Mouse (Mus musculus) forebrain, embryonic 10.5 days (tissue): ENCODE measurements at regions not wholly inside any gene's neighbourhood (a gene's known extent, or its start where the extent isn't known, plus 50 kb on each side); places are given as distances from the start of the nearest gene placed in this dataset.

Source experiments
- DNase-seq: peaks from one replicate; pipeline ENCODE4 v3.0.0-alpha.2; 2017; ENCODE audit warnings: low spot score; ENCODE audit errors: extremely low spot score
- H3K27ac ChIP-seq: fragments of 300-500 bp; sonication (generic); 2 replicates; pipeline ENCODE4 v1.5.1; 2016; ENCODE audit warnings: mild to moderate bottlenecking
- H3K27me3 ChIP-seq: fragments of 300-500 bp; sonication (generic); 2 replicates; pipeline ENCODE4 v1.6.1; 2016; ENCODE audit warnings: mild to moderate bottlenecking; ENCODE audit not compliant: poor library complexity, severe bottlenecking
- H3K36me3 ChIP-seq: fragments of 300-500 bp; sonication (generic); replicated peaks from 2 replicates; pipeline ENCODE4 v1.6.1; 2016; ENCODE audit warnings: mild to moderate bottlenecking, moderate library complexity
- H3K4me1 ChIP-seq: fragments of 300-500 bp; sonication (generic); 2 replicates; pipeline ENCODE4 v1.6.1; 2016
- H3K4me3 ChIP-seq: fragments of 300-500 bp; sonication (generic); 2 replicates; pipeline ENCODE4 v1.5.1; 2016; ENCODE audit warnings: mild to moderate bottlenecking, moderate library complexity
- H3K9me3 ChIP-seq: fragments of 300-500 bp; sonication (generic); 2 replicates; pipeline ENCODE4 v1.6.1; 2016; ENCODE audit warnings: mild to moderate bottlenecking, moderate library complexity
- WGBS: fragments of 180-500 bp; shearing (Covaris S2); methylation state at CpG from one replicate; pipeline ENCODE4 v1.1.7; 2016; 5-methylcytosine and 5-hydroxymethylcytosine counted together

- Histone ChIP-seq H3K4me1 (no peaks in the 10 kb centered on the region), H3K27me3 (no peaks in the 10 kb centered on the region)
These were observed 392.4 kb upstream of the Dach1 start for GRCm38 (mm10) chr14:98562002-98562401.

GRCm38 (mm10) chr14:98539792-98540191, 370.2 kb upstream of the Dach1 start:
- Histone ChIP-seq H3K36me3 (no peaks in the 10 kb centered on the region), H3K4me3 (no peak overlapping the region), H3K27me3 (no peaks in the 10 kb centered on the region), H3K9me3 (no peaks in the 10 kb centered on the region), H3K4me1 (peaks cover 18% of the 10 kb centered on the region), H3K27ac (no peak overlapping the region)
- 98% methylated on average over 1 of the region's 1 CpGs for WGBS
- no peak for DNase-seq

More at GRCm38 (mm10) chr14:98562002-98562401, 392.4 kb upstream of the Dach1 start:
- no peak for DNase-seq
- no peaks in the 10 kb centered on the region for H3K36me3 ChIP-seq
- no peaks in the 10 kb centered on the region for H3K9me3 ChIP-seq
- H3K4me3 ChIP-seq, result no peak overlapping the region
- no peak overlapping the region for H3K27ac ChIP-seq

- Histone ChIP-seq H3K27me3 (no peaks in the 10 kb centered on the region), H3K9me3 (no peaks in the 10 kb centered on the region), H3K27ac (no peak overlapping the region), H3K4me3 (no peak overlapping the region), H3K36me3 (no peaks in the 10 kb centered on the region), H3K4me1 (peaks cover 18% of the 10 kb centered on the region)
- WGBS, result 54% methylated on average over 4 of the region's 4 CpGs
- no peak for DNase-seq
These were observed 368.7 kb upstream of the Dach1 start for GRCm38 (mm10) chr14:98538267-98538666.

- H3K27me3 ChIP-seq, result no peaks in the 10 kb centered on the region
- no peak overlapping the region for H3K27ac ChIP-seq
- H3K4me3 ChIP-seq, result no peak overlapping the region
- peaks cover 16% of the 10 kb centered on the region for H3K4me1 ChIP-seq
- DNase-seq, result no peak
- 89% methylated on average over 10 of the region's 10 CpGs for WGBS
- H3K36me3 ChIP-seq, result no peaks in the 10 kb centered on the region
- H3K9me3 ChIP-seq, result no peaks in the 10 kb centered on the region
These were observed 364.0 kb upstream of the Dach1 start for GRCm38 (mm10) chr14:98533600-98533999.

GRCm38 (mm10) chr14:98520966-98521365, 351.4 kb upstream of the Dach1 start:
- H3K36me3 ChIP-seq, result no peaks in the 10 kb centered on the region

GRCm38 (mm10) chr14:98505321-98505720, 335.8 kb upstream of the Dach1 start:
- no peaks in the 10 kb centered on the region for H3K9me3 ChIP-seq
- no peak overlapping the region for H3K4me3 ChIP-seq
- no peaks in the 10 kb centered on the region for H3K4me1 ChIP-seq
- no peaks in the 10 kb centered on the region for H3K36me3 ChIP-seq
- no peaks in the 10 kb centered on the region for H3K27me3 ChIP-seq
- no peak overlapping the region for H3K27ac ChIP-seq
- DNase-seq, result no peak
- 90% methylated on average over 6 of the region's 6 CpGs for WGBS

More at GRCm38 (mm10) chr14:98520966-98521365, 351.4 kb upstream of the Dach1 start:
- H3K4me1 ChIP-seq, result peaks cover 5% of the 10 kb centered on the region; the same call in 1 of the 2 replicates
- no peak overlapping the region for H3K27ac ChIP-seq
- H3K4me3 ChIP-seq, result no peak overlapping the region
- no peaks in the 10 kb centered on the region for H3K27me3 ChIP-seq
- H3K9me3 ChIP-seq, result no peaks in the 10 kb centered on the region
- 96% methylated on average over 3 of the region's 3 CpGs for WGBS
- no peak for DNase-seq

GRCm38 (mm10) chr14:98477416-98477815, 307.9 kb upstream of the Dach1 start:
- no peaks in the 10 kb centered on the region for H3K36me3 ChIP-seq
- H3K4me1 ChIP-seq, result no peaks in the 10 kb centered on the region
- H3K27me3 ChIP-seq, result no peaks in the 10 kb centered on the region
- no peak for DNase-seq
- no peak overlapping the region for H3K27ac ChIP-seq
- WGBS, result 92% methylated on average over 8 of the region's 8 CpGs
- H3K9me3 ChIP-seq, result no peaks in the 10 kb centered on the region
- no peak overlapping the region for H3K4me3 ChIP-seq

GRCm38 (mm10) chr14:98471803-98472509, 302.4 kb upstream of the Dach1 start:
- H3K4me1 ChIP-seq, result no peaks in the 10 kb centered on the region
- no peaks in the 10 kb centered on the region for H3K27me3 ChIP-seq
- WGBS, result 81% methylated on average over 5 of the region's 5 CpGs

GRCm38 (mm10) chr14:98454461-98454860, 284.9 kb upstream of the Dach1 start:
- no peak overlapping the region for H3K4me3 ChIP-seq
- no peaks in the 10 kb centered on the region for H3K27me3 ChIP-seq
- no peaks in the 10 kb centered on the region for H3K4me1 ChIP-seq
- WGBS, result 80% methylated on average over 1 of the region's 1 CpGs
- H3K36me3 ChIP-seq, result no peaks in the 10 kb centered on the region
- DNase-seq, result no peak
- no peaks in the 10 kb centered on the region for H3K9me3 ChIP-seq
- H3K27ac ChIP-seq, result no peak overlapping the region

More at GRCm38 (mm10) chr14:98471803-98472509, 302.4 kb upstream of the Dach1 start:
- no peak for DNase-seq
- Histone ChIP-seq H3K27ac (no peak overlapping the region), H3K36me3 (no peaks in the 10 kb centered on the region), H3K4me3 (no peak overlapping the region), H3K9me3 (no peaks in the 10 kb centered on the region)

GRCm38 (mm10) chr14:98452191-98452590, 282.6 kb upstream of the Dach1 start:
- 89% methylated on average over 6 of the region's 6 CpGs for WGBS
- no peak overlapping the region for H3K4me3 ChIP-seq
- no peaks in the 10 kb centered on the region for H3K4me1 ChIP-seq
- no peaks in the 10 kb centered on the region for H3K9me3 ChIP-seq
- no peak overlapping the region for H3K27ac ChIP-seq
- H3K36me3 ChIP-seq, result no peaks in the 10 kb centered on the region
- H3K27me3 ChIP-seq, result no peaks in the 10 kb centered on the region
- no peak for DNase-seq

- H3K4me1 ChIP-seq, result no peaks in the 10 kb centered on the region
- no peaks in the 10 kb centered on the region for H3K27me3 ChIP-seq
- H3K36me3 ChIP-seq, result no peaks in the 10 kb centered on the region
- H3K27ac ChIP-seq, result no peak overlapping the region
- DNase-seq, result no peak
- H3K4me3 ChIP-seq, result no peak overlapping the region
- WGBS, result 85% methylated on average over 5 of the region's 5 CpGs
- H3K9me3 ChIP-seq, result no peaks in the 10 kb centered on the region
These were observed 280.0 kb upstream of the Dach1 start for GRCm38 (mm10) chr14:98449568-98449967.

GRCm38 (mm10) chr14:98442411-98442810, 272.8 kb upstream of the Dach1 start:
- no peak overlapping the region for H3K27ac ChIP-seq
- no peaks in the 10 kb centered on the region for H3K36me3 ChIP-seq
- H3K4me3 ChIP-seq, result no peak overlapping the region
- H3K4me1 ChIP-seq, result no peaks in the 10 kb centered on the region
- H3K9me3 ChIP-seq, result no peaks in the 10 kb centered on the region
- DNase-seq, result no peak
- no peaks in the 10 kb centered on the region for H3K27me3 ChIP-seq
- WGBS, result 94% methylated on average over 3 of the region's 3 CpGs

- 82% methylated on average over 2 of the region's 2 CpGs for WGBS
- H3K36me3 ChIP-seq, result no peaks in the 10 kb centered on the region
- DNase-seq, result no peak
- H3K27me3 ChIP-seq, result no peaks in the 10 kb centered on the region
- H3K9me3 ChIP-seq, result no peaks in the 10 kb centered on the region
- H3K4me1 ChIP-seq, result no peaks in the 10 kb centered on the region
- H3K27ac ChIP-seq, result no peak overlapping the region
- H3K4me3 ChIP-seq, result no peak overlapping the region
These were observed 272.4 kb upstream of the Dach1 start for GRCm38 (mm10) chr14:98441954-98442353.

GRCm38 (mm10) chr14:98431959-98432358, 262.4 kb upstream of the Dach1 start:
- DNase-seq, result no peak

More at GRCm38 (mm10) chr14:98431959-98432358, 262.4 kb upstream of the Dach1 start:
- Histone ChIP-seq H3K9me3 (no peaks in the 10 kb centered on the region), H3K27ac (no peak overlapping the region), H3K27me3 (no peaks in the 10 kb centered on the region), H3K4me1 (no peaks in the 10 kb centered on the region), H3K36me3 (no peaks in the 10 kb centered on the region), H3K4me3 (no peak overlapping the region)
- 65% methylated on average over 11 of the region's 11 CpGs for WGBS
